Mouse (Mus musculus): ENCODE data around the gene Sec14l3.
"Not testable (repeated sequence)": the region's sequence is repeated elsewhere in the genome, so short reads cannot be mapped to it uniquely, and the experiment has no call there.

Sec14l3 gene

GRCm38 (mm10) chr11:4103522-4103921 lies 38.9 kb downstream of the Sec14l3 start:
- DNase-seq, result no peak

- DNase-seq, result no peak
These were observed 40.3 kb downstream of the Sec14l3 start for GRCm38 (mm10) chr11:4104989-4105388.

GRCm38 (mm10) chr11:4105444-4105843 lies 40.8 kb downstream of the Sec14l3 start:
- no peak for DNase-seq

- not testable (repeated sequence) for DNase-seq
These were observed 43.3 kb downstream of the Sec14l3 start for GRCm38 (mm10) chr11:4107901-4108300.

- no peak for DNase-seq
These were observed 44.0 kb downstream of the Sec14l3 start for GRCm38 (mm10) chr11:4108691-4109090.

- no peak for DNase-seq
These were observed 47.4 kb downstream of the Sec14l3 start for GRCm38 (mm10) chr11:4112033-4112432.

GRCm38 (mm10) chr11:4112861-4113260 lies 48.2 kb downstream of the Sec14l3 start:
- no peak for DNase-seq

GRCm38 (mm10) chr11:4113496-4113895 lies 48.9 kb downstream of the Sec14l3 start:
- no peak for DNase-seq

- DNase-seq, result no peak
These were observed 49.3 kb downstream of the Sec14l3 start for GRCm38 (mm10) chr11:4113970-4114369.

GRCm38 (mm10) chr11:4114541-4114940 lies 49.9 kb downstream of the Sec14l3 start:
- not testable (repeated sequence) for DNase-seq

- DNase-seq, result no peak
These were observed 50.8 kb downstream of the Sec14l3 start for GRCm38 (mm10) chr11:4115407-4115806.

GRCm38 (mm10) chr11:4116458-4117141 lies 52.0 kb downstream of the Sec14l3 start:
- DNase-seq, result peak in 1 of 2 experiments; percentile 39

- DNase-seq, result no peak
These were observed 52.9 kb downstream of the Sec14l3 start for GRCm38 (mm10) chr11:4117372-4118071.

GRCm38 (mm10) chr11:4118081-4118921 lies 53.7 kb downstream of the Sec14l3 start:
- peak; percentile 84 to 87 for DNase-seq

- no peak for DNase-seq
These were observed 55.0 kb downstream of the Sec14l3 start for GRCm38 (mm10) chr11:4119635-4120034.

- DNase-seq, result no peak
These were observed 57.0 kb downstream of the Sec14l3 start for GRCm38 (mm10) chr11:4121691-4122090.

GRCm38 (mm10) chr11:4122226-4122625 lies 57.6 kb downstream of the Sec14l3 start:
- DNase-seq, result no peak

- no peak for DNase-seq
These were observed 58.3 kb downstream of the Sec14l3 start, which contains the start of gene Sec14l2 for GRCm38 (mm10) chr11:4122742-4123579. TSS of gene Sec14l2 (minus strand) at chr11:4123415.

- DNase-seq, result peak; percentile 36 to 41
These were observed 59.3 kb downstream of the Sec14l3 start for GRCm38 (mm10) chr11:4123922-4124321.

GRCm38 (mm10) chr11:4127059-4127458 lies 62.4 kb downstream of the Sec14l3 start:
- DNase-seq, result no peak

Measured in kidney, postnatal 25 days (tissue).